Comparison of ENCODE assay signal across 25 mouse cellular contexts in the genomic region with DNA sequence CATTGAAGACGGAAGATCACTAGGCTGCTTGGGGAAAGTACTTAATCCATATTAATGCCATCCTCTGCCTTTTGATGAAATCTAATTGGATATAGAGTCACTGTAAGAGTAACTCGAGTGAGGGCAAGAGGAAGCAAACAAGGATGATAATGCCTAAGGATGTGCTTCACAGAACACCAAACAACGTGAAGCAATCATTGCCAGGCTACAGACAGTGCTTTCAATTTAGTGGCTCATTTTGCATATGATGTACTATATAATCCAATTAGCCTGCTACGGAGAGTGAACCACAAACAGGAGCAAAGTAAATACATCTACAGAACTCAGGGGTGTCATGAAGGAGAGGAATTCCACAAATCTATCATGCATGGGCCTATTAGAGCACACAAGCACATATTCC.
DNase-seq lines count a peak whose midpoint lies in the region; ATAC-seq and TF ChIP-seq lines count a peak whose summit lies in the region.
"Had no signal": no experiment of that assay in that cellular context is flagged by ENCODE, and none has a peak within 500 bp of the region (broad histone marks: within the 10 kb centered on the region; RNA-seq: fewer than 3 reads in every experiment).

No protein-coding gene starts in this region.

- H3K9ac ChIP-seq in hindbrain, embryonic 13.5 days = no peak overlapping the region
- H3K9ac ChIP-seq in hindbrain, embryonic 12.5 days = no peak overlapping the region
- H3K9ac ChIP-seq in kidney, postnatal 0 days (ENCODE audit: low read depth, low read length) = no peak overlapping the region
- no peak overlapping the region for H3K9ac ChIP-seq in kidney, embryonic 16.5 days (replicated peaks; ENCODE audit: low read length)
- H3K9ac ChIP-seq in midbrain, embryonic 16.5 days (ENCODE audit: low read depth, low read length) = no peak overlapping the region
- H3K9ac ChIP-seq: embryonic facial prominence, embryonic 12.5 days; forebrain, embryonic 13.5 days; forebrain, embryonic 15.5 days had no signal

- no peak for TF ChIP-seq POLR2A in brain, embryonic 14.5 days (IDR thresholded peaks at IDR 0.05; ENCODE audit: borderline replicate concordance, extremely low read depth, insufficient read depth, insufficient read length, poor library complexity, severe bottlenecking)

- no peaks in the 10 kb centered on the region for H3K9me3 ChIP-seq in hindbrain, embryonic 13.5 days
- no peaks in the 10 kb centered on the region for H3K9me3 ChIP-seq in hindbrain, embryonic 12.5 days (replicated peaks)
- H3K9me3 ChIP-seq in kidney, postnatal 0 days (replicated peaks; ENCODE audit: low read length) = no peaks in the 10 kb centered on the region
- no peaks in the 10 kb centered on the region for H3K9me3 ChIP-seq in kidney, embryonic 16.5 days (ENCODE audit: low read length)
- no peaks in the 10 kb centered on the region for H3K9me3 ChIP-seq in midbrain, embryonic 16.5 days (replicated peaks; ENCODE audit: control insufficient read depth, low read length, poor library complexity, severe bottlenecking)
- no peaks in the 10 kb centered on the region for H3K9me3 ChIP-seq in midbrain, embryonic 10.5 days (replicated peaks)
- H3K9me3 ChIP-seq: embryonic facial prominence, embryonic 10.5 days; embryonic facial prominence, embryonic 12.5 days; forebrain, embryonic 13.5 days; forebrain, embryonic 15.5 days; G1E had no signal

- H3K4me3 ChIP-seq in hindbrain, embryonic 13.5 days = no peak overlapping the region
- no peak overlapping the region for H3K4me3 ChIP-seq in hindbrain, embryonic 12.5 days
- H3K4me3 ChIP-seq in kidney, postnatal 0 days (replicated peaks; ENCODE audit: low read depth, low read length) = no peak overlapping the region
- no peak overlapping the region for H3K4me3 ChIP-seq in kidney, embryonic 16.5 days (ENCODE audit: low read length)
- no peak overlapping the region for H3K4me3 ChIP-seq in midbrain, embryonic 16.5 days (ENCODE audit: low read depth, low read length)
- H3K4me3 ChIP-seq in midbrain, embryonic 10.5 days = no peak overlapping the region
- H3K4me3 ChIP-seq: embryonic facial prominence, embryonic 10.5 days; embryonic facial prominence, embryonic 12.5 days; forebrain, embryonic 13.5 days; forebrain, embryonic 15.5 days had no signal

- ATAC-seq in hindbrain, embryonic 13.5 days (ENCODE audit: low FRiP score) = peak; percentile 63
- no peak for ATAC-seq in hindbrain, embryonic 12.5 days (ENCODE audit: low FRiP score)
- ATAC-seq in kidney, postnatal 0 days (replicated peaks; ENCODE audit: low FRiP score, low read depth) = 0 out of 2 replicates have a peak, but pooled peaks have one; percentile 41
- no peak for ATAC-seq in kidney, embryonic 16.5 days (ENCODE audit: low FRiP score, low TSS enrichment)
- ATAC-seq in midbrain, embryonic 16.5 days = 0 out of 2 replicates have a peak, but pooled peaks have one; percentile 39
- ATAC-seq: activated CD4-positive, CD25-positive, alpha-beta regulatory T cell, adult 4 months; CD4-positive, CD25-positive, alpha-beta regulatory T cell, adult 4 months; forebrain, embryonic 13.5 days; forebrain, embryonic 15.5 days; Patski had no signal

- no peaks in the 10 kb centered on the region for H3K36me3 ChIP-seq in hindbrain, embryonic 13.5 days
- H3K36me3 ChIP-seq in hindbrain, embryonic 12.5 days = no peaks in the 10 kb centered on the region
- H3K36me3 ChIP-seq in kidney, postnatal 0 days (ENCODE audit: insufficient read depth, low read length) = no peaks in the 10 kb centered on the region
- no peaks in the 10 kb centered on the region for H3K36me3 ChIP-seq in kidney, embryonic 16.5 days (ENCODE audit: insufficient read depth, low read length)
- H3K36me3 ChIP-seq in midbrain, embryonic 16.5 days (ENCODE audit: control insufficient read depth, insufficient read depth, low read length) = no peaks in the 10 kb centered on the region
- no peaks in the 10 kb centered on the region for H3K36me3 ChIP-seq in midbrain, embryonic 10.5 days
- H3K36me3 ChIP-seq: embryonic facial prominence, embryonic 10.5 days; embryonic facial prominence, embryonic 12.5 days; forebrain, embryonic 15.5 days; G1E had no signal

- H3K4me1 ChIP-seq in hindbrain, embryonic 13.5 days (replicated peaks) = no peaks in the 10 kb centered on the region
- H3K4me1 ChIP-seq in hindbrain, embryonic 12.5 days = no peaks in the 10 kb centered on the region
- no peaks in the 10 kb centered on the region for H3K4me1 ChIP-seq in kidney, postnatal 0 days (replicated peaks; ENCODE audit: insufficient read depth, low read length)
- no peaks in the 10 kb centered on the region; the same call in 1 of the 2 replicates for H3K4me1 ChIP-seq in kidney, embryonic 16.5 days (ENCODE audit: insufficient read depth, low read length)
- no peaks in the 10 kb centered on the region for H3K4me1 ChIP-seq in midbrain, embryonic 16.5 days (ENCODE audit: control insufficient read depth, insufficient read depth, low read length)
- H3K4me1 ChIP-seq in midbrain, embryonic 10.5 days = no peaks in the 10 kb centered on the region
- H3K4me1 ChIP-seq: embryonic facial prominence, embryonic 10.5 days; embryonic facial prominence, embryonic 12.5 days; forebrain, embryonic 13.5 days; forebrain, embryonic 15.5 days had no signal

- no peak overlapping the region for H3K27ac ChIP-seq in hindbrain, embryonic 13.5 days
- H3K27ac ChIP-seq in hindbrain, embryonic 12.5 days = no peak overlapping the region
- no peak overlapping the region for H3K27ac ChIP-seq in kidney, postnatal 0 days
- H3K27ac ChIP-seq in kidney, embryonic 16.5 days (ENCODE audit: low read length) = no peak overlapping the region
- H3K27ac ChIP-seq in midbrain, embryonic 16.5 days (ENCODE audit: low read length) = no peak overlapping the region
- no peak overlapping the region for H3K27ac ChIP-seq in midbrain, embryonic 10.5 days (replicated peaks)
- H3K27ac ChIP-seq: embryonic facial prominence, embryonic 10.5 days; embryonic facial prominence, embryonic 12.5 days; forebrain, embryonic 13.5 days; forebrain, embryonic 15.5 days had no signal

- no peaks in the 10 kb centered on the region for H3K27me3 ChIP-seq in hindbrain, embryonic 13.5 days
- H3K27me3 ChIP-seq in hindbrain, embryonic 12.5 days = no peaks in the 10 kb centered on the region
- H3K27me3 ChIP-seq in kidney, postnatal 0 days (ENCODE audit: insufficient read depth, low read length) = no peaks in the 10 kb centered on the region
- no peaks in the 10 kb centered on the region for H3K27me3 ChIP-seq in kidney, embryonic 16.5 days (ENCODE audit: insufficient read depth, low read length)
- H3K27me3 ChIP-seq in midbrain, embryonic 16.5 days (ENCODE audit: control insufficient read depth, insufficient read depth, low read depth, low read length) = no peaks in the 10 kb centered on the region
- no peaks in the 10 kb centered on the region for H3K27me3 ChIP-seq in midbrain, embryonic 10.5 days (ENCODE audit: low read depth, poor library complexity, severe bottlenecking)
- H3K27me3 ChIP-seq: CH12.LX; embryonic facial prominence, embryonic 12.5 days; forebrain, embryonic 13.5 days; forebrain, embryonic 15.5 days; Patski had no signal

- H3K4me2 ChIP-seq in hindbrain, embryonic 13.5 days = no peak overlapping the region
- no peak overlapping the region for H3K4me2 ChIP-seq in hindbrain, embryonic 12.5 days (replicated peaks)
- H3K4me2 ChIP-seq in kidney, postnatal 0 days (ENCODE audit: low read length) = no peak overlapping the region
- no peak overlapping the region for H3K4me2 ChIP-seq in kidney, embryonic 16.5 days (replicated peaks; ENCODE audit: low read depth, low read length)
- no peak overlapping the region for H3K4me2 ChIP-seq in midbrain, embryonic 16.5 days (ENCODE audit: low read length)
- H3K4me2 ChIP-seq: embryonic facial prominence, embryonic 12.5 days; forebrain, embryonic 13.5 days; forebrain, embryonic 15.5 days had no signal

- TF ChIP-seq CTCF in kidney, postnatal 0 days (IDR thresholded peaks at IDR 0.05; ENCODE audit: low read depth) = no peak
- TF ChIP-seq CTCF in brain, embryonic 14.5 days (IDR thresholded peaks at IDR 0.05; ENCODE audit: borderline replicate concordance, extremely low read depth, insufficient read depth, insufficient read length) = no peak

- 60% methylated on average over 4 of the region's 4 CpGs for WGBS in hindbrain, embryonic 13.5 days
- WGBS in hindbrain, embryonic 12.5 days = 68% methylated on average over 4 of the region's 4 CpGs
- 60% methylated on average over 4 of the region's 4 CpGs for WGBS in kidney, postnatal 0 days
- WGBS in kidney, embryonic 16.5 days = 73% methylated on average over 4 of the region's 4 CpGs
- WGBS in midbrain, embryonic 16.5 days = 38% methylated on average over 4 of the region's 4 CpGs
- 71% methylated on average over 4 of the region's 4 CpGs for WGBS in midbrain, embryonic 10.5 days

- no peak for DNase-seq in kidney, postnatal 0 days (ENCODE audit: low spot score)
- no peak for DNase-seq in midbrain, embryonic 10.5 days (ENCODE audit: low spot score)
- DNase-seq in brain, embryonic 14.5 days (ENCODE audit: low read depth) = peak; percentile 13
- DNase-seq: adrenal gland, adult 8-10 months; adrenal gland, postnatal 14 days; adrenal gland, postnatal 36 days; B cell, adult 2 months; cerebellum, adult 11 months; cerebellum, adult 18-20 months; cerebellum, adult 8-10 months; cerebellum, adult 9-11 months; cerebellum, postnatal 25 days had no signal

Comparison
In these comparisons a context has a peak if more than half of its experiments do, and no peak if none do; other contexts are left out.
1. ATAC-seq: peak in hindbrain, embryonic 13.5 days (single experiment), kidney, postnatal 0 days (single experiment) and midbrain, embryonic 16.5 days (single experiment); none in hindbrain, embryonic 12.5 days (single experiment) and kidney, embryonic 16.5 days (single experiment).